Mouse (Mus musculus) cortical plate, adult 2 months (tissue): ENCODE measurements around the gene Cwc25.

Experiments
- CTCF ChIP-seq: fragments of 200-500 bp; IDR thresholded peaks from 2 replicates; pipeline ENCODE4 v1.5.1; 2011; ENCODE audit warnings: mild to moderate bottlenecking, control low read depth, low read length; ENCODE audit not compliant: insufficient read depth; ENCODE audit errors: extremely low read depth
- POLR2A ChIP-seq: fragments of 200-500 bp; IDR thresholded peaks from 2 replicates; pipeline ENCODE4 v1.6.1; 2011; ENCODE audit warnings: mild to moderate bottlenecking, low read length, control low read depth; ENCODE audit not compliant: insufficient read depth; ENCODE audit errors: extremely low read depth

DNA sequence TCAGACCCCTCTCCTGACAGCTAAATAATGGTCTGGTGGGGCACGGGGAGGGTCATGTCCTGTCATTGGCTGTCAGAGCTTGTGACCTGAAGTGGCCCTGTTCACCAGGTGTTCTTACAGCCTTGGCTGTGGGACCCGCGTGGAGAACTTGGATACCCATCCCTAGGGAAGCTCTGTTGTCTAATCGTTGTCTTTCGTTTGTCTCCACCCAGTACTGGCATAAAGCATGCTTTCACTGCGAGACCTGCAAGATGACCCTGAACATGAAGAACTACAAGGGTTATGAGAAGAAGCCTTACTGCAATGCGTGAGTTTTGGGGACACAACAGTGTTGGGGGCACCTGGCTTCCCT, 40.2 kb upstream of the Cwc25 start:
- no peak for TF ChIP-seq POLR2A
- TF ChIP-seq CTCF: no peak
